Mouse (Mus musculus) frontal cortex, adult (tissue): ENCODE measurements at regions not wholly inside any gene's neighbourhood (a gene's known extent, or its start where the extent isn't known, plus 50 kb on each side); places are given as distances from the start of the nearest gene placed in this dataset.

Experiments used
- ATAC-seq: cut with Nextera tagmentation; 2 replicates; pipeline ENCODE4 v1.9.2; 2017; ENCODE audit warnings: mild to moderate bottlenecking, moderate library complexity, mixed read lengths; ENCODE audit not compliant: low TSS enrichment

DNA sequence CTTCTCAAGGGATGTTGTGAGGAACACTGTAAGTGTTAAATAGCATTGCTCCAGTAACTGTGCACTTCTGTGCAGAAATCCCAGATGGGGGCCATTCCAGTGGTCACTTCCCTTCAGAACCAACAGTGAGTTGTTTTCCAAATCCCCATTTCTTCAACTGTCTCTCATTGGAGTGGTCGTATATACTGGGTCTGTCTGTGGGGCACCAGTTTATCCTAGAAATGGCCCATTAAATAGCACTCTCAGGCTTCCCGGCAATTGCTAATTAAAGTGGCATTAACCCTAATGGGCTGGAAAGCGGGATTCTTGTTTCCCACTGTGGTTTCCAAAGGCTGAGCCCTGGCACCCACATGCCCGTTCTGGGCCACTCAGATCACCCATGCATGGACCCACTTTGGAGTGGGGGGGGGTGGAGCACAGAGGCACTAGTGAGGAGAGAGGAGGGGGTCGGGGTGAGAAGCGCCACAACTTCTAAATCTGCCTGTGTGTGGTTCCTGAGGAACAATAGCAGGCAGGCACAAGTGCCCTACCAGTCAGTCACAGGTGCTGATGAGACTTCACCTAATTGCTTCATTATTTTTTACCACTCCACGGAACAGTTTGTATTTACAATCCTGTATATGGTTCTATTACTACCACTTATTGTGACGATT lies 78.1 kb downstream of the Fam204a start:
- ATAC-seq: no peak

- no peak for ATAC-seq
These were observed 79.9 kb downstream of the Fam204a start for GRCm38 (mm10) chr19:60146451-60147190.

GRCm38 (mm10) chr19:60145242-60145641 lies 81.3 kb downstream of the Fam204a start:
- ATAC-seq: no peak

DNA sequence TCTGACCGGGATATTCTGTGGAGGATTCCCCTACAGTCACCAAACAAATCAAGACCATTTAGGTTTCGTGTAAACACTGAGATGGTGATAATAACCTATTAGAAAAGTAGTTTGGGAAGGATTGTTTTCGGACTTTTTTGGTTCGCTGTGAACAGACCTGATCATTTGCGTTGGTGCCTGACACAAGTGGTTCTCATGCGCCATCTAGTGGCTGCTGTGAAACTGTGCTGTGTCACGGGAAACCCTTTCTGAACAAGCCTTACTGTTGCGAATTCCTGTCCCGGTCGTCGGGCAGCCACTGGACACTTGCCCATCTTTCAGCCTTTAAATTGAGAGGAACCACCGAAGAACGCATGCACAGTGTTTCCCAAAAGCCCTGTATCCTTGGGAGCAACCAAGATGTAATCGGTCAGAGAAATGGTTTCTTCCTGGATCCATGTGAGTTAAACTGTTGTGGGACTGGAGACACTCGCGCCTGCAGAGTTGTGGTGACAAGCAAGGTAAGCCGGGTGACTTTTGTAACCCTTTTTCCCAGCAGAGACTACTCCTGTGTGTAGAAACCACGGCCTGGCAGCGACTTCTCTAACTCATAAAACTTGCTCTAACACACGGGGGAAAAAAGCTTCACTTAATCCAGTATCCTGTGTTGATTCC lies 82.0 kb downstream of the Fam204a start:
- peak; percentile 98 for ATAC-seq

GRCm38 (mm10) chr19:60138881-60139280 lies 87.6 kb downstream of the Fam204a start:
- no peak for ATAC-seq

DNA sequence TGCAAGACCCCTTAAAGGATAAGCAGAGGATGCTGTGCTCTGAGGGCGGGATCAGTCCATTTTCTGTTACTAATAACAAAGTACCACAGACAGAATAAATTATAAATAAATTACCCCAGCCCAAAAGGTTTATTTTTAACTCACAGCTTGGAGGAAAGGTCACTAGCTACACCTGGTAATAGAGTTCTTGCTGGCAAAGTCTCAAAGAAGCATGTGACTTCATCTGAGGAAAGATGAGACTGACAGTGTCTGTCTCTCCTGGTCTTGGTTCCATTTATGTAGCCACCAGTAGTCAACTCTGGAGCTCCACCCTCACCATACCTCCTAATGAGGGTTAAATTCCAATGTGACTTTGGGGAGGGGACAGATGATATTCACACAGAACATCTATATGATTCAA lies 90.0 kb downstream of the Fam204a start:
- no peak for ATAC-seq

DNA sequence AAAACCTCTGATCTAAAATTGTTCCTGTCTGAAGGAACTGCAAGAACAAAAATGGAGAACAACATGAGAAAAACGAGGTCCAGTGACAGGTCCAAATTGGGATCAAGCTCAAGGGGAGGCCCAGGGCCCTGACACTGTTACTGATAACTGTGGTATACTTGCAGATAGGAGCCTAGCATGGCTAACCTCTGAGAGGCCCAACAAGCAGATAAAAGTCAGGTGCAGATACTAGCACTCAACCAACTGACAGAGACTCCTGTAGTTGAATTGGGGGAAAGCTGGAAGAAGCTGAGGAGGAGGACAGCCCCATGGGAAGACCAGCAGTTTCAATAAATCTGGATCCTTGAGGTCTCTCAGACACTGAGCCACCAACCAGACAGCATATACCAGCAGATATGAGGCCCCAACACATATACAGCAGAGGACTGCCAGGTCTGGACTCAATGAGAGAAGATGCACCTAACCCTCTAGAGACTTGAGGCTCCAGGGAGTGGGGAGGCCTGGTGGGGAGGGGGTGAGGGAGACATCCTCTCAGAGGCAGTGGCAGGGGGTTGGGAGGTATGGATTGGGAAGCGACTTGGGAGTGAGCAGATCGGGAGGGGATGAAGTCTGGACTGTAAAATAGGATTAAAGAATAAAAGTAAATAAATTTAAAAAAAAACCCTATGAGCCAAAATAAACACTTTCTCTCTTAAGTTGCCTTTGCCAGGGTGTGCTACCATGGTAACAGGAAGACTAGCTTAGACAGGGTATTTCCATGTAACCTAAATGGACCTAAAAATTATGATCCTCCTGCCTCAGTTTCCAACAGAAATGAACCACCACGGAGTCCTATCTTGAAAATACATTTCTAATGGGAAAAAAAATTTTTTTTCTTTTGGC lies 91.8 kb downstream of the Fam204a start:
- no peak for ATAC-seq

DNA sequence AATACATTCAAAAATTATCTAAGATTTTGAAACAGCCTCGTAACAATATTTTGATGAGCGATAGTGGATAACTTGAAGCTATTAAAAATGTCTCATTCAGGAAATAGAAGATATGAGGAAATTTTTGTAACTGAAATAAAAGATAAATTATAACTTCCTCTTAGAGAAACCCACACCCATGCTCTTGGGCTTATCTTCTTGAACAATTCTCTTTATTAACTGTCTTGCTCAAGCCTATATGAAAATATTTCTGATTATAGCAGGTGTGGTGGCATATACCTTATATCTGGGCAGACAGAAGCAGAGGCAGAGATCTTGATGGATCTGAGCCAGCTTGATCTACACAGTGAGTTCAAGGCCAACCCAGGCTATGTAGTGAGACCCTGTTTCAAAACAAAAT lies 96.9 kb downstream of the Fam204a start:
- no peak for ATAC-seq

DNA sequence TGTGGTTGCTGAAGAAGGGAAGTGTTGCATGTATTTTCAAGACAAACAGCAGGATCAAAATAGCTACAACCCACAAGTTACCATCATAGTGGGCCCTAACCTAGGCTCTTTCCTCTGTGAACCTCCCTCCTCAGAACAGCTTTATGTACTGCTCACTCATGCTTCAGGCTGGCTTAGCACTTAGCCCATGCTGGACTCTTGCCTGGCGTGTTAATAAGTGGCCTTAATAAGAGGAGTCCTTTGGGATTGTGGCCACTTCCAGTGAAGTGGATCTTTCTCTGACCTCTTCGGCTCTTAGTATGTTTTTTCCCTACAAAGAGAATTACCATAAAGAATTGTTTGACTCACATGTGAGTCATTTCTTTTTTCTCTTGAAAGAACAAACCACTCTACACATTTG lies 101.9 kb downstream of the Fam204a start:
- no peak for ATAC-seq

DNA sequence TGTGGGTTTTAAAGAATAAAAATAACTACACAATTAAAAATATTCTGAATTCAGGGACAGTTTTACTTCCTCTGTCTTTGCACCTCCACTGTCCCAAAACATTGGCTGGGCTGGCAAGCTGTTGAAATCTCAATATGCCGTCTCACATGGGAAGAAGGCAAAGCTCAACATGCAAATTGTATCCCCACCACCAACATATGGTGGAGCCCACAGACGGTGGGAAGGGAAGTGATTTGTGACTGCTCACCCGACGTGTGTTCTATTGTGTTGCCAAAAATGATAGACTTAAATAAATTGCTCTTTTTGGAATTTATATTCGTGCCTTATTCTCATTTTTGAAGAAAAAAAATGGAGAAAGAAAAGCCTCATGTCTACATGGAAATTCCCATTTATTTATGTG lies 105.6 kb downstream of the Fam204a start:
- ATAC-seq: no peak

DNA sequence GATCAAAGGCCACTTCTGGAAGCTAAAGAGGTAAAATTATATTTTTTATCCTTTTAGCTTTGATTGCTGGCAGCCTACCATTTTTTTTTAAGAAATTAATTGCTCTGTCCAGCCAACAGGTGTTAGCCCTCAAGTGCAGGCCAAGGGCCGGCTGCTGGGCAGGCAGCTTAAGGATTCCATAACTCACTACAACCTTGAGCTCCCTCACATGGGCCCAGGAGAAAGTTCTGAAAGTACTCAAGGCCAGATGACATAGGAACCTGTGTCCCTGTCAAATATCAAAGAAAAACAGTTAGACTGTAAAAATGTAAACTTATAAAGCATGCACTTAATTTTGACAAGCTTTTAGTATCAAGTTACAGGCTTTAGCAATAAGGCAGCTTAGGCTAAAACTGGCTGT lies 107.5 kb downstream of the Fam204a start:
- ATAC-seq: no peak

- ATAC-seq: no peak
These were observed 112.7 kb downstream of the Fam204a start for GRCm38 (mm10) chr19:60113666-60114388.

DNA sequence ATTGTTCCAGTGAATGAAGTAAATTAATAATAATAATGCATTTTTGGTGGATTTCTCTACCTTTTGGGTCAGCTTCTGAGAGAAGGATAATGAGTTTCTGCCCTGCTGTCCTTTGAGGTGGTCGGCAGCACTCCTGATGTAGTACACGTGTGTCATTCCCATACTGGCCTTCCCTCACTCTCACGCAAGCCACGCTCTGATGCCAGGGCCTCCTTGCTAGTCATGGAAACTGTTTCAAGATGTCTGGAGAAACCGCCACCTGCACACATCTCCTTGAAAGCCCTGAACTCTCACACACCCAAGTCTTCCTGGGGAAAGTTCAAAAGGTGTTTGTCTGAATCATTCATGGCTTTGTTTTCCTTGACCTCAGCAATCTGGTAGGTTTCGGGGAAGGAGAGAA lies 116.2 kb downstream of the Fam204a start:
- no peak for ATAC-seq

- no peak for ATAC-seq
These were observed 117.0 kb downstream of the Fam204a start for GRCm38 (mm10) chr19:60109488-60109887.

DNA sequence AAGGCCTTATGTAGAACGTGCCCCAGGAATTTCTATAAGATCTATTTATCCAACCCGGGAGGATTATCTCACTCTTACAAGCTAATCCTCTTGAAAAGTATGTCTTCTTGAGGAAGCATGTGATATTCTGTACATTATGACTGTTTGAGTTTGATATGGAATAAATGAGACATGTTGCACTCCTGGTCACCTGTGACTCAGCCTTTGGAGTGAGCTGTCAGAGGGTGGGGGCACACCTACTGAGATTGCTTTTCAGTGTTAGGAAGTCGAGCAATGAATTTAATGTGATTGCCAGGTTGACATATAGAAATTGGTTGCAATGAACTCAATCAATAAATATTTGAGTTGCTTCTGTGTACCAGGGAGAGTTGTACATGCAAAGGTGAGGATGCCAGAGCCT lies 128.6 kb downstream of the Fam204a start:
- ATAC-seq: no peak

GRCm38 (mm10) chr19:60074986-60075385 lies 131.5 kb upstream of the Rab11fip2 start:
- no peak for ATAC-seq

- no peak for ATAC-seq
These were observed 129.9 kb upstream of the Rab11fip2 start for GRCm38 (mm10) chr19:60073328-60073727.

GRCm38 (mm10) chr19:60066183-60066582 lies 122.7 kb upstream of the Rab11fip2 start:
- no peak for ATAC-seq

- ATAC-seq: no peak
These were observed 111.8 kb upstream of the Rab11fip2 start for GRCm38 (mm10) chr19:60055121-60055874.

DNA sequence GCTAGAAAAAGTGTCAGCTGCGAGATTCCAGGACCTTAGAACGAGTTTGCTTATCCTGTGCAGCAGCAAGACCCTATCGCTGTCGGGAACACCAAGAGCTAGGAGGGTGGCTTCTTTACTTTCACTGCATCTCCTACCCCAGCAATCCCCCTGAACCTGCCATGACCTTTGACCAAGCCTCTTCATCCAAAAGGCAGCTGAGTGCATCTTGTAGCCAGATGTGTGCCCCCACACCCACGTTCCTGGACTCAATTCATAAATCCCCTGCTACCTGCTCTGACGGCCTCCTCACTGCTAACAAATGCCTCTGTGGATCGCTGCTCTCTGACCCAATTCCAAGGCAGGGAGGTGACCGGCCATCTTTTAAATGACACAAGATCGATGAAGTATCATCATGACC lies 107.7 kb upstream of the Rab11fip2 start:
- ATAC-seq: no peak

- no peak for ATAC-seq
These were observed 97.3 kb upstream of the Rab11fip2 start for GRCm38 (mm10) chr19:60040721-60041120.
